Mouse (Mus musculus) spleen, adult 2 months (tissue): ENCODE measurements around the gene Rptor. TPM values are rescaled to one million over a fixed set of nuclear protein-coding genes. Genes with fewer than 3 reads are reported as not detected.

ENCODE experiments used
- DNase-seq, 2 experiments: peaks; one replicate each; pipeline versions ENCODE4 v3.0.0 to v3.0.0-alpha.2; 2012 to 2021; ENCODE audit warnings: low spot score in 2 of 2, low read depth in 1 of 2
- H3K27ac ChIP-seq: fragments of 200-500 bp; 2 replicates; pipeline ENCODE4 v1.5.1; 2012; ENCODE audit warnings: low read length, inconsistent platforms; ENCODE audit not compliant: insufficient read depth
- H3K27me3 ChIP-seq: fragments of 200-500 bp; 2 replicates; pipeline ENCODE4 v1.6.1; 2012; ENCODE audit warnings: mild to moderate bottlenecking, moderate library complexity, low read length, inconsistent platforms; ENCODE audit not compliant: control insufficient read depth, insufficient read depth
- H3K36me3 ChIP-seq: fragments of 200-500 bp; 2 replicates; pipeline ENCODE4 v1.6.1; 2012; ENCODE audit warnings: mild to moderate bottlenecking, low read length, inconsistent platforms; ENCODE audit not compliant: control insufficient read depth, insufficient read depth
- H3K4me1 ChIP-seq: fragments of 200-500 bp; 2 replicates; pipeline ENCODE4 v1.6.1; 2011; ENCODE audit warnings: inconsistent platforms; ENCODE audit not compliant: control insufficient read depth, insufficient read depth, insufficient read length
- H3K4me3 ChIP-seq: fragments of 200-500 bp; 2 replicates; pipeline ENCODE4 v1.5.1; 2011; ENCODE audit warnings: mild to moderate bottlenecking, inconsistent platforms; ENCODE audit not compliant: insufficient read depth, insufficient read length; ENCODE audit errors: extremely low read depth
- CTCF ChIP-seq: fragments of 200-500 bp; IDR thresholded peaks from 2 replicates; pipeline ENCODE4 v1.5.1; 2011; ENCODE audit warnings: mild to moderate bottlenecking, inconsistent platforms; ENCODE audit not compliant: insufficient read depth, insufficient read length, insufficient replicate concordance; ENCODE audit errors: extremely low read depth
- POLR2A ChIP-seq: fragments of 200-500 bp; IDR thresholded peaks from 2 replicates; pipeline ENCODE4 v1.6.1; 2011; ENCODE audit warnings: low read depth, low read length, inconsistent platforms
- WGBS: fragments of 180-500 bp; shearing (Covaris S2); methylation state at CpG from one replicate; pipeline ENCODE4 v1.1.7; 2018; 5-methylcytosine and 5-hydroxymethylcytosine counted together
- polyA plus RNA-seq: library from polyadenylated mRNA; depleted of rRNA; stranded (reverse); fragments of >200 nt; gene quantifications from 2 replicates; pipeline ENCODE4 v1.2.3, GENCODE M21; 2012

The Rptor gene
- polyA plus RNA-seq, 1 experiment = 18.0 TPM

DNA sequence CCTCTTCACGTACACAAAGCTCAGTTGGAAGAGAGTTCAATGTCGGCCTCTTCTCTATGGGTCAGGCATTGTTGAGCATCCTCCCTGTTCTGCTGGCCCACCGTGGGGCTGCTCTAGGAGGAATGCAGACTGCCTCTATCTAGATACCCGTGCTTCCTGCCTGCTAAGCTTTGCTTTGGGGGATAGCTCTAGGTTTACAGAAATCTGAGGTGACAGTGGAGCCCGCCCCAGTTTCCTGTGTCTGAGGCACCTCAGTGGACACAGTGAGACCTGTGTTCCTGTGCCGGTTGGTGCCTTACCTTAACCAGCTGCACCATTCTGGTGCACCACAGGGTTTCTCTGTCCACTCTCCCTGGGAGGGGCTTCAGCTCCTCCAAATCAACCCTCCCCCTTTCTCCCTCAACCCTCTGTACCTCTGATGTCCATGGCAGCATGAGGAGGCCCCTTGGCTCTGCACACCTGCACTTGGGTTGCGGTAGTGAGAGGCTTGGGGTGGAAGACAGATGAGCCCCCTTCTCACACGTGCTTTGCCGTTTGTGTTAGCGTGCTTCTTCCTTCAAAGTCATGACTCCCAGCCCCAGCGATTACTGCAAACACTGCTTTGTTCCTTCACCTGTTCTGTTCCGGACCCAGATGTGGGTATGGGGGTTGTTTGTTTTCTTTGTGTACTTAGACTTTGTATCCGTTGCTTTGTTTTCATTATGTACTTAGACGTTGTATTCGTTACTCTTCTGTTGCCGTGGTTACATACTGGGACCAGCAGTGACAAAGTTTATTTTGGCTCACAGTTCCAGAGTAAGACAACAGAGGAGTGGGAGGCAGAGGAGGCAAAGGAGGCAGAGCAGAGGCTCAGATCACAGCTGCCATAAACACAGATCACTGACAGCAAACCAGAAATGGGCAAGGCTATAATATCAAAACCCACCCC lies 231.4 kb downstream of the Rptor start:
- Histone ChIP-seq H3K36me3 (peaks cover 2% of the 10 kb centered on the region; the same call in 1 of the 2 replicates), H3K4me1 (no peaks in the 10 kb centered on the region), H3K27me3 (no peaks in the 10 kb centered on the region), H3K27ac (no peak overlapping the region), H3K4me3 (no peak overlapping the region)
- no peak for DNase-seq
- 77% methylated on average over 16 of the region's 16 CpGs for WGBS
- TF ChIP-seq POLR2A = no peak
- TF ChIP-seq CTCF = no peak

DNA sequence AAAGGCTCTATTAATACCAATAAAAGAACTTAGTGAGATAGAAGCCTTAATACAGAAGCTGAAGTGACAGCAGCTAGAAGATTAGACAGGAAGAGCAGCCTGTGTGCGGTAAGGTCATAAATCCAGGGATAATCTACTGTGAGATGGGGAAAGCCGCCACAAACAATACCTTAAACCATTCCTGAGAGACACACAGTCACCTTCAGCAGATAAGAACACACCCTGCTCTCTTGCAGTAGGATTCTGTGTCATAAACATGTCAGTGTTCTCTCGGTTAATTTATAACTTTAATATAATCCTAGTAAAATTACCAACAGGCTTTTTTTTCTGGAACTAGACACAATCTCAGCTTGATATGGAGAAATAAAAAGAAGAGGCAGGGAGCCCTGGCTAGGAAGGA lies 233.6 kb downstream of the Rptor start:
- Histone ChIP-seq H3K27ac (no peak overlapping the region), H3K27me3 (no peaks in the 10 kb centered on the region), H3K36me3 (no peaks in the 10 kb centered on the region), H3K4me3 (no peak overlapping the region), H3K4me1 (no peaks in the 10 kb centered on the region)
- no peak for TF ChIP-seq POLR2A
- TF ChIP-seq CTCF = no peak
- no peak for DNase-seq
- WGBS = 85% methylated on average over 3 of the region's 3 CpGs

GRCm38 (mm10) chr11:119837786-119838185 lies 235.1 kb downstream of the Rptor start:
- 92% methylated on average over 1 of the region's 1 CpGs for WGBS
- DNase-seq = no peak
- H3K4me3 ChIP-seq = no peak overlapping the region
- H3K27ac ChIP-seq = no peak overlapping the region
- no peaks in the 10 kb centered on the region for H3K27me3 ChIP-seq
- H3K4me1 ChIP-seq = no peaks in the 10 kb centered on the region
- no peak for TF ChIP-seq CTCF
- TF ChIP-seq POLR2A = no peak
- H3K36me3 ChIP-seq = no peaks in the 10 kb centered on the region

- 86% methylated on average over 10 of the region's 10 CpGs for WGBS
- no peak for TF ChIP-seq POLR2A
- TF ChIP-seq CTCF = no peak
- DNase-seq = no peak
Observed at GRCm38 (mm10) chr11:119839411-119840342, 237.0 kb downstream of the Rptor start.

GRCm38 (mm10) chr11:119846608-119847007 lies 243.9 kb downstream of the Rptor start:
- H3K4me3 ChIP-seq = no peak overlapping the region
- DNase-seq = no peak
- 90% methylated on average over 6 of the region's 6 CpGs for WGBS

More at GRCm38 (mm10) chr11:119839411-119840342, 237.0 kb downstream of the Rptor start:
- no peak overlapping the region for H3K4me3 ChIP-seq
- H3K27ac ChIP-seq = no peak overlapping the region
- no peaks in the 10 kb centered on the region for H3K4me1 ChIP-seq
- peaks cover 2% of the 10 kb centered on the region; the same call in 1 of the 2 replicates for H3K36me3 ChIP-seq
- H3K27me3 ChIP-seq = no peaks in the 10 kb centered on the region

DNA sequence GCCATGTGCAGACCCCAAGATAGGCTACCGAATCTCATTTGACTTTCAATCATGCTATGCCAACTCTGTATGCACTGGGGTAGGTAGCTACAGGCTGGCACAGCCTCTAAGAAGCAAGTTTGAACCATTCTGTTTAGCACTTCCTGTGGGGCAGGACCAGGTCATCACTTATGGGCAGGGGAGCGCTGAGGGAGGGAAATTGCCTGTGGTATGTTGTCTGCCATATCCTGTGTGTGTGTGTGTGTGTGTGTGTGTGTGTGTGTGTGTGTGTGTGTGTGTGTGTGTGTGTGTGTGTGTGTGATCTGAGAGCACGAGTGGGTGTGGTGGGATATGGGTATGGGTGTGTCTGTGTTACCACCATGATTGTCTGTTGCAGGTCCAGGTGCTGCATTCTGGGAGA lies 244.4 kb downstream of the Rptor start:
- peaks cover 3% of the 10 kb centered on the region for H3K36me3 ChIP-seq
- H3K27me3 ChIP-seq = no peaks in the 10 kb centered on the region
- H3K4me3 ChIP-seq = no peak overlapping the region
- H3K27ac ChIP-seq = peak overlapping the region; percentile 15; the same call in 1 of the 2 replicates
- no peaks in the 10 kb centered on the region for H3K4me1 ChIP-seq
- DNase-seq = no peak
- TF ChIP-seq POLR2A (no peak), CTCF (no peak)
- 67% methylated on average over 3 of the region's 3 CpGs for WGBS

More at GRCm38 (mm10) chr11:119846608-119847007, 243.9 kb downstream of the Rptor start:
- Histone ChIP-seq H3K27me3 (no peaks in the 10 kb centered on the region), H3K4me1 (no peaks in the 10 kb centered on the region), H3K27ac (no peak overlapping the region; the same call in 1 of the 2 replicates), H3K36me3 (peaks cover 2% of the 10 kb centered on the region)
- TF ChIP-seq CTCF (no peak), POLR2A (no peak)
